Mouse (Mus musculus): ENCODE results near the gene Hnrnpr. TPM values are rescaled to one million over a fixed set of nuclear protein-coding genes. Genes with fewer than 3 reads are reported as not detected.

Hnrnpr gene
- polyA plus RNA-seq, 1 experiment from 2014 or later, result 182 TPM

Other genes with a start within 250 kb of the Hnrnpr start
- 227 TPM in 2 replicates for gene Id3, start 167.4 kb upstream of the Hnrnpr start, polyA plus RNA-seq (2015; fragmentation: Nextera tagmentation; extraction: Ambion mirVana)
- 2.1 and 4.4 TPM in 2 replicates for gene E2f2, start 138.5 kb upstream of the Hnrnpr start, polyA plus RNA-seq (2015; fragmentation: Nextera tagmentation; extraction: Ambion mirVana)
- gene Asap3, start 104.6 kb upstream of the Hnrnpr start, polyA plus RNA-seq (2015; fragmentation: Nextera tagmentation; extraction: Ambion mirVana), result 6.6 and 6.7 TPM in 2 replicates
- 2.2 and 2.5 TPM in 2 replicates for gene Tcea3, start 63.2 kb upstream of the Hnrnpr start, polyA plus RNA-seq (2015; fragmentation: Nextera tagmentation; extraction: Ambion mirVana)
- 34.7 and 37.5 TPM in 2 replicates for gene Zfp46, start 26.3 kb upstream of the Hnrnpr start, polyA plus RNA-seq (2015; fragmentation: Nextera tagmentation; extraction: Ambion mirVana)
- gene Htr1d, start 112.6 kb downstream of the Hnrnpr start, polyA plus RNA-seq (2015; fragmentation: Nextera tagmentation; extraction: Ambion mirVana), result 2.5 and 3.9 TPM in 2 replicates
- gene 6030445D17Rik, start 151.3 kb downstream of the Hnrnpr start, polyA plus RNA-seq (2015; fragmentation: Nextera tagmentation; extraction: Ambion mirVana), result 0.19 and 0.47 TPM in 2 replicates
- gene Luzp1, start 158.8 kb downstream of the Hnrnpr start, polyA plus RNA-seq (2015; fragmentation: Nextera tagmentation; extraction: Ambion mirVana), result 60.1 and 73.0 TPM in 2 replicates